Mouse (Mus musculus) bone marrow macrophage, adult 2 months (primary cell): ENCODE data around the gene Phospho1.

Source experiments
- CTCF ChIP-seq: IDR thresholded peaks from 2 replicates; pipeline ENCODE4 v1.5.1; 2012; ENCODE audit warnings: low read depth, mild to moderate bottlenecking, low read length, moderate library complexity
- POLR2A ChIP-seq: IDR thresholded peaks from 2 replicates; pipeline ENCODE4 v1.6.1; 2012; ENCODE audit warnings: mild to moderate bottlenecking, low read depth, low read length, borderline replicate concordance

- TF ChIP-seq POLR2A (no peak), CTCF (no peak)
These were observed 37.1 kb downstream of the Phospho1 start for GRCm38 (mm10) chr11:95861397-95861796.
